Mouse (Mus musculus): ENCODE measurements around the gene Cck.

DNA sequence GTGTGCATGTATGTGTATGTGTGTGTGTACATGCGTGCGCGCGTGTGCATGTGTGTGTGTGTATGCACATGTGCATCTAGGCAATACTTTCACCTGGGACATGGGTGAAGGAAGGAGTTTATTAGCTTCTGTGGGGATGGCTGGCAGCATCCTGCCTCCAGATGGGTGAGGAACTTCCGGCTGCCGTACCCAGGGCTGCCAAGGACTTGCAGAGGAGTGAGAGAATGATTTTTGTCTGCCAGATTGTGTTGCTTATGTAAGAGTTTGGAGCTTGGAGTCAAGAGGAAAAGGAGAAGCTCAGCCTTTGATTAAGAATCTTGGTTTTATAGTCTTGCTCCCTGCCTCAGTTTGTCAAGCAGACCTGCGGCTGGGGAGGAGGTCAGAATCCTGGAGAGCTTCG is 9.9 kb upstream of the Cck start:
- TF ChIP-seq CTCF (conservative IDR thresholded peaks at IDR 0.05; ENCODE audit: low read length) (no peak), NANOG (IDR thresholded peaks at IDR 0.05; ENCODE audit: borderline replicate concordance, low read length) (no peak), POU5F1 (IDR thresholded peaks at IDR 0.05; ENCODE audit: borderline replicate concordance, low read length) (no peak)
